Mouse (Mus musculus) heart, adult 18-20 months (tissue): ENCODE data around the gene Zfp26. TPM values are rescaled to one million over a fixed set of nuclear protein-coding genes. Genes with fewer than 3 reads are reported as not detected.

Source experiments
- total RNA-seq, 2 experiments: library from RNA; stranded (reverse); gene quantifications; 2 replicates each; pipeline ENCODE4 v1.2.3; 2021

Gene Zfp26
- total RNA-seq, 2 experiments from 2014 or later, result 7.4 to 9.2 TPM

Other genes starting within 250 kb of the Zfp26 start
- not detected for gene Olfr871, start 248.0 kb downstream of the Zfp26 start, total RNA-seq
- gene Olfr872, start 223.0 kb downstream of the Zfp26 start, total RNA-seq, result not detected
- not detected for gene Olfr39, start 177.8 kb downstream of the Zfp26 start, total RNA-seq
- not detected for gene Olfr873, start 161.6 kb downstream of the Zfp26 start, total RNA-seq
- not detected for gene Olfr18, start 124.1 kb downstream of the Zfp26 start, total RNA-seq
- gene Zfp560, start 75.0 kb downstream of the Zfp26 start, total RNA-seq, result 10 to 100 TPM; 11.2 to 12.9 TPM
- 1 to 10 TPM; 9.0 to 9.6 TPM for gene Zfp426, start 32.6 kb upstream of the Zfp26 start, total RNA-seq
- gene Zfp266, start 61.3 kb upstream of the Zfp26 start, total RNA-seq, result 10 to 100 TPM; 23.9 to 24.7 TPM
- gene Zfp846, start 121.1 kb upstream of the Zfp26 start, total RNA-seq, result 1 to 10 TPM; 5.3 to 5.8 TPM
- 100 to 1,000 TPM; 236 to 246 TPM for gene Ubl5, start 182.7 kb upstream of the Zfp26 start, total RNA-seq
- 10 to 100 TPM in 1 of 2 experiments, 1 to 10 TPM in 1; 7.6 to 11.3 TPM for gene Fbxl12, start 184.6 kb upstream of the Zfp26 start, total RNA-seq
- gene Pin1, start 191.9 kb upstream of the Zfp26 start, total RNA-seq, result 10 to 100 TPM; 18.5 to 18.9 TPM